Mouse (Mus musculus) hindbrain, embryonic 10.5 days (tissue): ENCODE measurements around the gene Rcan2. TPM values are rescaled to one million over a fixed set of nuclear protein-coding genes. Genes with fewer than 3 reads are reported as not detected.
"Not testable (repeated sequence)": the region's sequence is repeated elsewhere in the genome, so short reads cannot be mapped to it uniquely, and the experiment has no call there.

Experiments
- DNase-seq: peaks from one replicate; pipeline ENCODE4 v3.0.0-alpha.2; 2017; ENCODE audit warnings: low spot score
- H3K27ac ChIP-seq: fragments of 300-500 bp; sonication (generic); 2 replicates; pipeline ENCODE4 v1.5.1; 2016; ENCODE audit warnings: mild to moderate bottlenecking, moderate library complexity
- H3K27me3 ChIP-seq: fragments of 300-500 bp; sonication (generic); 2 replicates; pipeline ENCODE4 v1.6.1; 2016; ENCODE audit warnings: mild to moderate bottlenecking; ENCODE audit not compliant: poor library complexity, insufficient read depth, severe bottlenecking
- H3K36me3 ChIP-seq: fragments of 300-500 bp; sonication (generic); 2 replicates; pipeline ENCODE4 v1.6.1; 2016; ENCODE audit warnings: mild to moderate bottlenecking, moderate library complexity
- H3K4me1 ChIP-seq: fragments of 300-500 bp; sonication (generic); replicated peaks from 2 replicates; pipeline ENCODE4 v1.6.1; 2016; ENCODE audit warnings: mild to moderate bottlenecking
- H3K4me3 ChIP-seq: fragments of 300-500 bp; sonication (generic); 2 replicates; pipeline ENCODE4 v1.5.1; 2016; ENCODE audit warnings: mild to moderate bottlenecking, moderate library complexity
- H3K9me3 ChIP-seq: fragments of 300-500 bp; sonication (generic); 2 replicates; pipeline ENCODE4 v1.6.1; 2016; ENCODE audit warnings: mild to moderate bottlenecking, moderate library complexity
- WGBS: fragments of 180-500 bp; shearing (Covaris S2); methylation state at CpG from one replicate; pipeline ENCODE4 v1.1.7; 2016; 5-methylcytosine and 5-hydroxymethylcytosine counted together
- polyA plus RNA-seq: library from polyadenylated mRNA; unstranded; fragments of >200 nt; fragmentation: Nextera tagmentation; extraction: Ambion mirVana; gene quantifications from 2 replicates; pipeline ENCODE4 v1.2.1, GENCODE M21; 2016

Rcan2 gene
- polyA plus RNA-seq, 1 experiment from 2014 or later = 23.0 TPM

- no peaks in the 10 kb centered on the region for H3K36me3 ChIP-seq
- 73% methylated on average over 4 of the region's 4 CpGs for WGBS
Observed at GRCm38 (mm10) chr17:43806841-43807240, 5.7 kb downstream of the Rcan2 start.

GRCm38 (mm10) chr17:43811453-43811852 is 10.3 kb downstream of the Rcan2 start:
- H3K27ac ChIP-seq = no peak overlapping the region
- H3K9me3 ChIP-seq = no peaks in the 10 kb centered on the region
- H3K27me3 ChIP-seq = no peaks in the 10 kb centered on the region
- no peaks in the 10 kb centered on the region for H3K4me1 ChIP-seq
- no peak for DNase-seq
- no peak overlapping the region for H3K4me3 ChIP-seq
- 78% methylated on average over 4 of the region's 4 CpGs for WGBS
- H3K36me3 ChIP-seq = no peaks in the 10 kb centered on the region

More at GRCm38 (mm10) chr17:43806841-43807240, 5.7 kb downstream of the Rcan2 start:
- Histone ChIP-seq H3K4me3 (no peak overlapping the region), H3K27ac (no peak overlapping the region), H3K27me3 (peaks cover 20% of the 10 kb centered on the region), H3K4me1 (peaks cover 5% of the 10 kb centered on the region), H3K9me3 (no peaks in the 10 kb centered on the region)
- no peak for DNase-seq

GRCm38 (mm10) chr17:43815376-43815775 is 14.2 kb downstream of the Rcan2 start:
- Histone ChIP-seq H3K27me3 (no peaks in the 10 kb centered on the region), H3K4me1 (no peaks in the 10 kb centered on the region), H3K9me3 (no peaks in the 10 kb centered on the region), H3K36me3 (no peaks in the 10 kb centered on the region), H3K27ac (no peak overlapping the region), H3K4me3 (no peak overlapping the region)
- DNase-seq = no peak
- WGBS = 86% methylated on average over 4 of the region's 4 CpGs

GRCm38 (mm10) chr17:43816480-43816879 is 15.3 kb downstream of the Rcan2 start:
- Histone ChIP-seq H3K9me3 (no peaks in the 10 kb centered on the region), H3K4me1 (no peaks in the 10 kb centered on the region), H3K36me3 (no peaks in the 10 kb centered on the region), H3K27ac (no peak overlapping the region), H3K27me3 (no peaks in the 10 kb centered on the region), H3K4me3 (no peak overlapping the region)
- DNase-seq = no peak
- 85% methylated on average over 1 of the region's 1 CpGs for WGBS

- Histone ChIP-seq H3K27ac (no peak overlapping the region), H3K9me3 (no peaks in the 10 kb centered on the region), H3K4me3 (no peak overlapping the region), H3K4me1 (0 out of 2 replicates have a peak, but pooled peaks cover 1% of the 10 kb centered on the region), H3K27me3 (no peaks in the 10 kb centered on the region), H3K36me3 (no peaks in the 10 kb centered on the region)
- WGBS = 84% methylated on average over 10 of the region's 10 CpGs
- DNase-seq = no peak
Observed at GRCm38 (mm10) chr17:43817171-43817570, 16.0 kb downstream of the Rcan2 start.

- Histone ChIP-seq H3K27ac (no peak overlapping the region), H3K4me1 (0 out of 2 replicates have a peak, but pooled peaks cover 3% of the 10 kb centered on the region), H3K9me3 (no peaks in the 10 kb centered on the region), H3K27me3 (no peaks in the 10 kb centered on the region), H3K36me3 (no peaks in the 10 kb centered on the region), H3K4me3 (no peak overlapping the region)
- no peak for DNase-seq
- WGBS = 83% methylated on average over 6 of the region's 6 CpGs
Observed at GRCm38 (mm10) chr17:43818390-43818789, 17.2 kb downstream of the Rcan2 start.

- Histone ChIP-seq H3K27ac (no peak overlapping the region), H3K4me1 (0 out of 2 replicates have a peak, but pooled peaks cover 8% of the 10 kb centered on the region), H3K36me3 (no peaks in the 10 kb centered on the region), H3K9me3 (no peaks in the 10 kb centered on the region), H3K4me3 (no peak overlapping the region), H3K27me3 (no peaks in the 10 kb centered on the region)
- 89% methylated on average over 2 of the region's 2 CpGs for WGBS
- no peak for DNase-seq
Observed at GRCm38 (mm10) chr17:43820904-43821303, 19.8 kb downstream of the Rcan2 start.

- 0 out of 2 replicates have a peak, but pooled peaks cover 8% of the 10 kb centered on the region for H3K4me1 ChIP-seq
- H3K4me3 ChIP-seq = no peak overlapping the region
- H3K27ac ChIP-seq = no peak overlapping the region
- 80% methylated on average over 6 of the region's 6 CpGs for WGBS
- H3K9me3 ChIP-seq = no peaks in the 10 kb centered on the region
- no peak for DNase-seq
- no peaks in the 10 kb centered on the region for H3K36me3 ChIP-seq
- H3K27me3 ChIP-seq = no peaks in the 10 kb centered on the region
Observed at GRCm38 (mm10) chr17:43822207-43822606, 21.1 kb downstream of the Rcan2 start.

- Histone ChIP-seq H3K9me3 (no peaks in the 10 kb centered on the region), H3K4me1 (0 out of 2 replicates have a peak, but pooled peaks cover 8% of the 10 kb centered on the region), H3K27me3 (no peaks in the 10 kb centered on the region), H3K4me3 (no peak overlapping the region), H3K36me3 (no peaks in the 10 kb centered on the region), H3K27ac (no peak overlapping the region)
- WGBS = 80% methylated on average over 2 of the region's 2 CpGs
- no peak for DNase-seq
Observed at GRCm38 (mm10) chr17:43822630-43823029, 21.5 kb downstream of the Rcan2 start.

- Histone ChIP-seq H3K27ac (no peak overlapping the region), H3K9me3 (no peaks in the 10 kb centered on the region), H3K27me3 (no peaks in the 10 kb centered on the region), H3K36me3 (no peaks in the 10 kb centered on the region), H3K4me3 (no peak overlapping the region), H3K4me1 (0 out of 2 replicates have a peak, but pooled peaks cover 8% of the 10 kb centered on the region)
- no peak for DNase-seq
- 81% methylated on average over 10 of the region's 10 CpGs for WGBS
Observed at GRCm38 (mm10) chr17:43824781-43825410, 23.7 kb downstream of the Rcan2 start.

- H3K4me1 ChIP-seq, H3K27ac ChIP-seq, H3K36me3 ChIP-seq, DNase-seq, H3K9me3 ChIP-seq, H3K27me3 ChIP-seq, H3K4me3 ChIP-seq: not testable (repeated sequence)
- WGBS = 73% methylated on average over 1 of the region's 1 CpGs
Observed at GRCm38 (mm10) chr17:43825411-43825785, 24.2 kb downstream of the Rcan2 start.

GRCm38 (mm10) chr17:43827261-43827660 is 26.1 kb downstream of the Rcan2 start:
- no peak overlapping the region for H3K4me3 ChIP-seq

GRCm38 (mm10) chr17:43832401-43833124 is 31.4 kb downstream of the Rcan2 start:
- Histone ChIP-seq H3K27ac (no peak overlapping the region), H3K36me3 (no peaks in the 10 kb centered on the region), H3K4me1 (no peaks in the 10 kb centered on the region), H3K27me3 (no peaks in the 10 kb centered on the region), H3K9me3 (no peaks in the 10 kb centered on the region), H3K4me3 (no peak overlapping the region)
- WGBS = 72% methylated on average over 15 of the region's 15 CpGs
- no peak for DNase-seq

More at GRCm38 (mm10) chr17:43827261-43827660, 26.1 kb downstream of the Rcan2 start:
- Histone ChIP-seq H3K27me3 (no peaks in the 10 kb centered on the region), H3K36me3 (no peaks in the 10 kb centered on the region), H3K4me1 (0 out of 2 replicates have a peak, but pooled peaks cover 5% of the 10 kb centered on the region), H3K27ac (no peak overlapping the region), H3K9me3 (no peaks in the 10 kb centered on the region)
- 60% methylated on average over 3 of the region's 3 CpGs for WGBS
- DNase-seq = no peak
